Mouse (Mus musculus) frontal cortex, adult (tissue): Measurements from ENCODE around the gene Olfr1323.

ENCODE experiments used
- ATAC-seq: cut with Nextera tagmentation; 2 replicates; pipeline ENCODE4 v1.9.2; 2017; ENCODE audit warnings: mild to moderate bottlenecking, moderate library complexity, mixed read lengths; ENCODE audit not compliant: low TSS enrichment

The Olfr1323 gene

GRCm38 (mm10) chrX:50019259-50019658 lies at the start of gene Olfr1323:
Olfr1323 (minus strand) TSS chrX:50019359.
- no peak for ATAC-seq

GRCm38 (mm10) chrX:50012242-50012641 lies 6.9 kb downstream of the Olfr1323 start:
- no peak for ATAC-seq
